ENCODE assay signal across 8 mouse cellular contexts in genomic region chr2:121141216-121142035, GRCm38 (mm10). TPM values are rescaled to one million over a fixed set of nuclear protein-coding genes. Genes with fewer than 3 reads are reported as not detected.
DNase-seq lines count a peak whose midpoint lies in the region; ATAC-seq and TF ChIP-seq lines count a peak whose summit lies in the region.

No protein-coding gene starts in this region.

- no peak for TF ChIP-seq CTCF in kidney, postnatal 0 days (IDR thresholded peaks at IDR 0.05; ENCODE audit: low read depth)
- TF ChIP-seq CTCF in midbrain, postnatal 0 days (IDR thresholded peaks at IDR 0.05) = no peak

- peak overlapping the region; percentile 65 for H3K4me3 ChIP-seq in kidney, postnatal 0 days (replicated peaks; ENCODE audit: low read depth, low read length)
- peak overlapping the region; percentile 78 for H3K4me3 ChIP-seq in hindbrain, embryonic 15.5 days
- peak overlapping the region; percentile 52 for H3K4me3 ChIP-seq in midbrain, postnatal 0 days (ENCODE audit: low read depth, low read length)

- 65% methylated on average over 16 of the region's 16 CpGs for WGBS in kidney, postnatal 0 days
- WGBS in hindbrain, embryonic 15.5 days = 69% methylated on average over 16 of the region's 16 CpGs
- WGBS in midbrain, postnatal 0 days = 73% methylated on average over 16 of the region's 16 CpGs

- peak overlapping the region; percentile 86 for H3K4me2 ChIP-seq in kidney, postnatal 0 days (ENCODE audit: low read length)
- peak overlapping the region; percentile 89 for H3K4me2 ChIP-seq in hindbrain, embryonic 15.5 days
- H3K4me2 ChIP-seq in midbrain, postnatal 0 days (ENCODE audit: low read depth, low read length, poor library complexity, severe bottlenecking) = peak overlapping the region; percentile 80

- H3K9ac ChIP-seq in kidney, postnatal 0 days (ENCODE audit: low read depth, low read length) = peak overlapping the region; percentile 84; the same call in 1 of the 2 replicates
- H3K9ac ChIP-seq in hindbrain, embryonic 15.5 days = peak overlapping the region; percentile 88
- peak overlapping the region; percentile 68 for H3K9ac ChIP-seq in midbrain, postnatal 0 days (replicated peaks; ENCODE audit: low read length, poor library complexity, severe bottlenecking)

- ATAC-seq in kidney, postnatal 0 days (replicated peaks; ENCODE audit: low FRiP score, low read depth) = no peak
- no peak for ATAC-seq in hindbrain, embryonic 15.5 days (ENCODE audit: low FRiP score, low read depth)
- no peak for ATAC-seq in midbrain, postnatal 0 days (ENCODE audit: low FRiP score)

- 0 out of 2 replicates have a peak, but pooled peaks cover 5% of the 10 kb centered on the region for H3K4me1 ChIP-seq in kidney, postnatal 0 days (replicated peaks; ENCODE audit: insufficient read depth, low read length)
- peaks cover 40% of the 10 kb centered on the region for H3K4me1 ChIP-seq in hindbrain, embryonic 15.5 days (replicated peaks)
- peaks cover 10% of the 10 kb centered on the region; the same call in 1 of the 2 replicates for H3K4me1 ChIP-seq in midbrain, postnatal 0 days (ENCODE audit: insufficient read depth, low read length)

- H3K27ac ChIP-seq in kidney, postnatal 0 days = peak overlapping the region; percentile 98
- H3K27ac ChIP-seq in hindbrain, embryonic 15.5 days (replicated peaks) = peak overlapping the region; percentile 100
- peak overlapping the region; percentile 97 for H3K27ac ChIP-seq in midbrain, postnatal 0 days (ENCODE audit: low read depth, low read length)

- H3K9me3 ChIP-seq in kidney, postnatal 0 days (replicated peaks; ENCODE audit: low read length) = no peaks in the 10 kb centered on the region
- no peaks in the 10 kb centered on the region for H3K9me3 ChIP-seq in hindbrain, embryonic 15.5 days
- no peaks in the 10 kb centered on the region for H3K9me3 ChIP-seq in midbrain, postnatal 0 days (ENCODE audit: low read length)

- no peaks in the 10 kb centered on the region for H3K27me3 ChIP-seq in kidney, postnatal 0 days (ENCODE audit: insufficient read depth, low read length)
- H3K27me3 ChIP-seq in hindbrain, embryonic 15.5 days = no peaks in the 10 kb centered on the region
- H3K27me3 ChIP-seq in midbrain, postnatal 0 days (ENCODE audit: insufficient read depth, low read length) = no peaks in the 10 kb centered on the region

- peaks cover 8% of the 10 kb centered on the region; the same call in 1 of the 2 replicates for H3K36me3 ChIP-seq in kidney, postnatal 0 days (ENCODE audit: insufficient read depth, low read length)
- H3K36me3 ChIP-seq in hindbrain, embryonic 15.5 days = peaks cover 23% of the 10 kb centered on the region
- 0 out of 2 replicates have a peak, but pooled peaks cover 9% of the 10 kb centered on the region for H3K36me3 ChIP-seq in midbrain, postnatal 0 days (ENCODE audit: insufficient read depth, low read length)

- DNase-seq in kidney, postnatal 0 days (ENCODE audit: low spot score) = peak; percentile 15
- no peak for DNase-seq in kidney, postnatal 25 days
- peak; percentile 6 for DNase-seq in brain, adult 2 months (ENCODE audit: low read depth, low spot score)
- DNase-seq in midbrain, postnatal 0 days (ENCODE audit: low spot score) = no peak
- no peak for DNase-seq in MN1 (ENCODE audit: low spot score)
- no peak for DNase-seq in layer of hippocampus, adult 11-12 months (ENCODE audit: low spot score)
- DNase-seq in urinary bladder, adult 18-20 months (ENCODE audit: low spot score in 2 of 2) = no peak

RNA-seq across cellular contexts. Expression of gene Lcmt2, which starts 1.0 kb away (rescaled TPM):
- polyA plus RNA-seq in kidney, postnatal 0 days (2015; fragmentation: Nextera tagmentation; extraction: Ambion mirVana) = 26.7 and 28.4 TPM in 2 replicates
- polyA plus RNA-seq in hindbrain, embryonic 15.5 days (2015; fragmentation: Nextera tagmentation; extraction: Ambion mirVana) = 19.0 and 21.0 TPM in 2 replicates
- total RNA-seq in midbrain, postnatal 0 days (2014; rRNA removed) = 10.0 and 11.2 TPM in 2 replicates
- polyA plus RNA-seq in midbrain, postnatal 0 days (2015; fragmentation: Nextera tagmentation; extraction: Ambion mirVana) = 13.5 and 14.8 TPM in 2 replicates

RNA-seq across cellular contexts. Expression of gene Adal, which starts 1.2 kb away (rescaled TPM):
- polyA plus RNA-seq in kidney, postnatal 0 days (2015; fragmentation: Nextera tagmentation; extraction: Ambion mirVana) = 21.1 and 21.2 TPM in 2 replicates
- polyA plus RNA-seq in hindbrain, embryonic 15.5 days (2015; fragmentation: Nextera tagmentation; extraction: Ambion mirVana) = 26.9 and 27.7 TPM in 2 replicates
- total RNA-seq in midbrain, postnatal 0 days (2014; rRNA removed) = 17.1 and 21.7 TPM in 2 replicates
- polyA plus RNA-seq in midbrain, postnatal 0 days (2015; fragmentation: Nextera tagmentation; extraction: Ambion mirVana) = 18.2 and 19.1 TPM in 2 replicates

RNA-seq across cellular contexts. Expression of gene Tubgcp4, which starts 29.0 kb away (rescaled TPM):
- 27.6 and 29.2 TPM in 2 replicates for polyA plus RNA-seq in kidney, postnatal 0 days (2015; fragmentation: Nextera tagmentation; extraction: Ambion mirVana)
- 45.5 and 47.1 TPM in 2 replicates for polyA plus RNA-seq in hindbrain, embryonic 15.5 days (2015; fragmentation: Nextera tagmentation; extraction: Ambion mirVana)
- total RNA-seq in midbrain, postnatal 0 days (2014; rRNA removed) = 35.8 and 38.2 TPM in 2 replicates
- 21.2 and 23.0 TPM in 2 replicates for polyA plus RNA-seq in midbrain, postnatal 0 days (2015; fragmentation: Nextera tagmentation; extraction: Ambion mirVana)

RNA-seq across cellular contexts. Expression of gene Zscan29, which starts 29.5 kb away (rescaled TPM):
- 10.6 and 10.8 TPM in 2 replicates for polyA plus RNA-seq in kidney, postnatal 0 days (2015; fragmentation: Nextera tagmentation; extraction: Ambion mirVana)
- polyA plus RNA-seq in hindbrain, embryonic 15.5 days (2015; fragmentation: Nextera tagmentation; extraction: Ambion mirVana) = 7.0 and 7.1 TPM in 2 replicates
- 6.5 and 7.2 TPM in 2 replicates for total RNA-seq in midbrain, postnatal 0 days (2014; rRNA removed)
- 4.5 and 4.8 TPM in 2 replicates for polyA plus RNA-seq in midbrain, postnatal 0 days (2015; fragmentation: Nextera tagmentation; extraction: Ambion mirVana)

RNA-seq across cellular contexts. Expression of gene Tgm7, which starts 31.8 kb away (rescaled TPM):
- 0.43 and 0.66 TPM in 2 replicates for polyA plus RNA-seq in kidney, postnatal 0 days (2015; fragmentation: Nextera tagmentation; extraction: Ambion mirVana)
- polyA plus RNA-seq in hindbrain, embryonic 15.5 days (2015; fragmentation: Nextera tagmentation; extraction: Ambion mirVana) = 0.07 TPM in 1 of 2 replicates, not detected in the other
- not detected in 2 replicates for total RNA-seq in midbrain, postnatal 0 days (2014; rRNA removed)
- polyA plus RNA-seq in midbrain, postnatal 0 days (2015; fragmentation: Nextera tagmentation; extraction: Ambion mirVana) = not detected in 2 replicates

Comparison
In these comparisons a context has a peak if more than half of its experiments do, and no peak if none do; other contexts are left out.
1. DNase-seq: peak in kidney, postnatal 0 days (single experiment) and brain, adult 2 months (single experiment); none in kidney, postnatal 25 days (0 of 2), midbrain, postnatal 0 days (single experiment), MN1 (single experiment), layer of hippocampus, adult 11-12 months (single experiment) and urinary bladder, adult 18-20 months (0 of 2).
2. Peak in every context shown above with its lines, with median percentiles within 50 percentile points of each other: H3K27ac ChIP-seq, H3K4me2 ChIP-seq, H3K4me3 ChIP-seq and H3K9ac ChIP-seq.